Mouse (Mus musculus) Patski (cell line): ENCODE measurements around the gene Ankrd60. TPM values are rescaled to one million over a fixed set of nuclear protein-coding genes. Genes with fewer than 3 reads are reported as not detected.

Experiments used
- ATAC-seq: fragments of 100-300 bp; one replicate; pipeline ENCODE4 v1.8.0; 2021
- CTCF ChIA-PET: fragments of 350-600 bp; sonication (Branson Sonifier 250); formaldehyde crosslinking; loops from one replicate; lab custom pipeline; 2022; ENCODE audit warnings: inconsistent platforms; lab: Charles Lee
- POLR2A ChIA-PET: fragments of 350-600 bp; sonication (Branson Sonifier 250); formaldehyde crosslinking; loops from one replicate; lab custom pipeline; 2022; ENCODE audit warnings: antibody characterized with exemption, inconsistent platforms; lab: Charles Lee
- DNase-seq: peaks from one replicate; pipeline ENCODE4 v3.0.0-alpha.2; 2011; ENCODE audit warnings: low read depth, low spot score
- H3K27me3 ChIP-seq: fragments of 371-371 bp; one replicate; pipeline ENCODE4 v1.5.1; 2021
- CTCF ChIP-seq: fragments of 100-300 bp; IDR thresholded peaks from one replicate; pipeline ENCODE4 v1.5.1; 2021
- in situ Hi-C: fragments of 300-500 bp; cut with MboI; formaldehyde crosslinking; loops from 3 replicates; pipeline ENCODE4 v1.11.1; 2018; ENCODE audit warnings: low pct_unique_long_range_greater_than_20kb, mixed read lengths
- polyA plus RNA-seq: library from polyadenylated mRNA; unstranded; gene quantifications from one replicate; pipeline ENCODE4 v1.2.3, GENCODE M21; 2021

Ankrd60 gene
- polyA plus RNA-seq, result not detected

DNA sequence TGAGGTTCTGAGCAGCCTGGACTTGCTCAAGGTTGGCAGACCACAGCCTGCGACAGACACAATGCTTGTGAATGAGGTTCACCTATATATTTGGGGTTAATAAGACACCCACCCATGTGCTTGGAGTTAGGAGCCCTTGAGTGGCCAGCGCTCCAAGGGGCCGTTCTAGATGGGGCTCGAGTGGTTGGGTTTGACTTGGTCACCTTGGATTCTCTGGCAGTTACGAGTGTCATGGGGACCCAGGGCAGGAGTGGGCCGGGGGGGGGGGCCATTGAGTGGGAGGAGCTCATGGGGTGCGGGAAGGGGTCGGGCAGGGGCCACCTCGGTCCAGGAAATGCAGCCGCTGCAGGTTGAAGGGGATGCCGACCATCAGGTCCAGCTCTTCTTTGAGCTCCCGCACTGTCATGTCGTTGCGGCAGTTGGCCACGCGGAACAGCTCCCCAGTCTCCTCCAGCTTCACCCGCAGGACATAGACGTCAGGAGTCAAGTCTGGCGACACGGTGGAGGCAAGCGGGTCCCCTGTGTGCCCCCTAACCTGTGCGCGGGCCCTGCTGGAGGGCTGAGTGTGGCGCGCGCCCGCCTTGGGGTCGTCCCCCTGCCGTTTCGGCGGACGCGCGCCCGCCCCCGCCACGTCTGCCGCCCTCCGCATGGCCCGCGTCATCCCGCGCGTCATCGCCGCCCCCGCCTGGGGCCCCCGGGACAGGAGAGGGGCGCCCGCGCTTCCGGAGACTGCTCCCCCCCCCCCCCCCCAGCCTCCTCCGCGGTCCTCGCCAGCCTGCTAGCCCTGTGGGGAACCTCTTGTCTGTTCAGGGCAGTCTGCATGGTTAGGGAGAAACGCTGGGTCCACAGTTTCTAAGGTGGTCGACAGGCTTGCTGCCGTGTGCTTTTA is at the start of gene Ankrd60:
Ankrd60 (minus strand) TSS at position 697 of the 889 bp plus-strand sequence.
- peak; percentile 15 for ATAC-seq
- TF ChIP-seq CTCF, result no peak
- ChIA-PET CTCF (interaction anchor here (1.0 kb wide), 1 partner anchor 15 kb away, joined by 3 read pairs; no protein-coding TSS in a partner anchor), POLR2A (no interaction called here)
- peaks cover 4% of the 10 kb centered on the region for H3K27me3 ChIP-seq
- DNase-seq, result no peak
- in situ Hi-C loops, result loop anchor here (25.0 kb wide), 1 partner anchor 1084 kb away; no protein-coding TSS in a partner anchor

DNA sequence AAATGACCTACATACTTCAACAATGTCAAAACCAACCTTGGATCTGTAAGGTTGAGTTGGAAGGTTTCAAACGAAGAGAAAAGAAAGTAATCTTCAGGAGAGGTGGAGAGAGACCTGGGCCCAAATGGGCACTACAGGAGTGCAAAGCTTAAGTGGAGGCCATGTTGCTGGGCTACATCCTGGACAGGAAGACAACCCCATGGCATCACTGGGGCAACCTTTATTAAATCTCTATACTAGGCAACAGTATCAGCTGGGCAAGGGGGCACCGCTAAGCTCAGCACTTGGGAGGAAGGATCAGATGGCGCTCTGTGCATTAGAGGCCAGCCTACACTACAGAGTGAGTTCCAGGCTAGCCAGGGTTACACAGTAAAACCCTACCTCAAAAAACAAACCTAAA is 47.6 kb upstream of the Ankrd60 start:
- in situ Hi-C loops, result no loop called here
- DNase-seq, result no peak
- ATAC-seq, result no peak
- POLR2A ChIA-PET, result no interaction called here
- CTCF ChIA-PET, result no interaction called here
- H3K27me3 ChIP-seq, result no peaks in the 10 kb centered on the region
- no peak for TF ChIP-seq CTCF

DNA sequence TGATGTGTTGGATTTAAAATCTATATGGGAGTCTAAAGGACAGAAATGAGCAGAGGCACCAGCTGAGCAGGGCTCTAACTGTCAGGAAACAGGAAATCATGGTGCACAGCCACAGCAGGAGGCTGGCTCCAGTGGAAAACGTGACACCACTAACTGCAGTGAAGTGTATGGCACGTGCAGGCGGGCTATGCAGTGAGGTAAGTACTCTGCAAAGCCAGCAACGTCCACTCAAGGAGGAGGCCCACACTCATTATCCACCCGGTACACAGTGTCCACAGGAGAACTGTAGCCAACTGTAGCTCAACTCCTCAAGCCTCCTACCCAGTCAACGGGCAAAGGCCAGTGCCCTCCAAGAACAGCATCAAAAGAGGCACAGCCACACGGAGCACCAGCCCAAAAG is 46.5 kb upstream of the Ankrd60 start:
- ChIA-PET POLR2A (no interaction called here), CTCF (no interaction called here)
- DNase-seq (no peak), ATAC-seq (no peak)
- no peaks in the 10 kb centered on the region for H3K27me3 ChIP-seq
- in situ Hi-C loops, result no loop called here
- no peak for TF ChIP-seq CTCF

DNA sequence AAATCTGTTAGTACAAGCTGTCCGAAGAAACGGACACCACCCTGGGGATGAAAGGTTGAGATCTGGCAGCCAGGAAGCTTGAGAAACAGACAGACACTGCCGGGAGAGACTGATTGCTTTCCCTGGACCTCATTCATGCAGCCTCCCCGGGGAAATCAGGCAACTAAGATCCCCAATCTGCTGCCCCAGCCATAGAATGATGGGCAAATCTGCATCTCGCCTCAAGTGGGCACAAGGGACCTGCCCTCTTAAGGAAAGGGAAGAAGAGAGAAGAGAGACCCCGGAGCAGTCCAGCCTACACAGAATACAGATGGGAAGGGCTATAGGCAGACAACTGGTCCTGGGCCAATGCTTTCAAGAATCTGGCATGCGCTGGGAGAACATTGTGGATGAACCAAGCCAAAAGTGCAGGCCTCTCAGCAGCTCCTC is 44.0 kb upstream of the Ankrd60 start:
- no peak for DNase-seq
- ATAC-seq, result no peak

DNA sequence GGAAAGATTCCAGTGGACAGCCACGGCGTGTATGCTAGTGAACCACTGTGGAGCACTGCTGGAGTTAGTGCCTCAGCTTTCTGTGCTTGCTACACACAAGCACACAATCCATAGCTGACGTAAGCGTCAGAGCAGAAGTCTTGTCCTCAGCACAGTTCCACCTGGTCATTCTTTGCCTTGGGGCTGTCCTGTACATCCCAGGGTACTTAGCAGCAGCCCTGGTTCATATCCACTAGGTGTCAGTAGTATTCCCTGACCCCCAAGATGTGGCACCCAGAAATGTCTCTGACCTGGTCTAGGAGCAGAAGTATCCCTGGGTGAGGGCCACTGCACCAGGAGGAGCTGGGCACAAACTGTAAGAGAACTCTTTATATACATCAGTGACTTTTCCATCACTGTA is 42.5 kb upstream of the Ankrd60 start:
- in situ Hi-C loops, result no loop called here
- no peak for DNase-seq
- ATAC-seq, result no peak
- no peaks in the 10 kb centered on the region for H3K27me3 ChIP-seq
- ChIA-PET POLR2A (interaction anchor here (0.6 kb wide), 1 partner anchor 45 kb away, joined by 3 read pairs; no protein-coding TSS in a partner anchor), CTCF (interaction anchor here (0.7 to 1.3 kb wide), 2 partner anchors 17 to 325 kb away, joined by 3 to 5 read pairs; no protein-coding TSS in a partner anchor)
- no peak for TF ChIP-seq CTCF

More for the DNA sequence above, 44.0 kb upstream of the Ankrd60 start:
- in situ Hi-C loops, result no loop called here
- CTCF ChIA-PET, result no interaction called here
- POLR2A ChIA-PET, result no interaction called here
- H3K27me3 ChIP-seq, result no peaks in the 10 kb centered on the region
- TF ChIP-seq CTCF, result no peak

DNA sequence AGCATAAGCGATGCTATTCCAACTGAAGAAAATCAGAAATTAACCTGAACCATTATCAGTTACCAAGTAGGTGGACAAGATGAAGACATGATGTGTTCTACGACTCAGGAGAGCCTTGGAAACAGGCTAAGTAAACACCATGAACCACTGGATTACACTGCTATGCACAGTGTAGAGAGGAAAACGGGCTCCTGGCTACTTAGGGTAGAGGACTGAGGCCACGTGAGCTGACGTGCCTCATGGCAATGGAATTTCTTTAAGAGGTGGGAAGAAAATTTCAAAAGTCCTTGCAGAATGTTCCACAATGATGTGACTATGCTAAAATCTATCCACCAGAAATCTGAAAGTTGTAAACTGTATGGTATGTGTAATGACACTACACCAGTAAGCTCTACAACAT is 41.0 kb upstream of the Ankrd60 start:
- POLR2A ChIA-PET, result no interaction called here
- no peaks in the 10 kb centered on the region for H3K27me3 ChIP-seq
- CTCF ChIA-PET, result no interaction called here
- no peak for DNase-seq
- no peak for TF ChIP-seq CTCF
- in situ Hi-C loops, result no loop called here
- ATAC-seq, result no peak

DNA sequence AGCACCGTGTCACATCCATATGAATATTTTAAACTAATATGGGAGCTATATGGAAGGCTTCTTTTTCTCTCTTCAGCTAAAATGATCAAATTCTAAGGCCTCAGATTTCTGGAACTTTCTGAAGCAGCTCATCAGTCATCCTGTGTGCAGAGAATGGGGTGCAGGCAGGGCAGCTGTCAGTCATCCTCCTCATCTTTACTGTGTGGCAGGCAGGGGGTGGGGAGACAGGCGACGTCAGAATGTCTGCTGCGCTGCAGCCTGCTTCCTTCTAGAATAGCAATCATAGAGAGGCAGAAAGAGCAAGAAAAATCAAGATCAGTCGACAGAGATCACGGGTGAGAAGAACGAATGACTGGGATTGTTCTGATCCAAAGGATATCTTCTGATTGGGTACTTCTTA is 38.0 kb upstream of the Ankrd60 start:
- no peaks in the 10 kb centered on the region for H3K27me3 ChIP-seq
- ChIA-PET POLR2A (interaction anchor here (0.6 kb wide), 1 partner anchor 20 kb away, joined by 3 read pairs; no protein-coding TSS in a partner anchor), CTCF (no interaction called here)
- TF ChIP-seq CTCF, result no peak
- ATAC-seq (no peak), DNase-seq (no peak)
- in situ Hi-C loops, result no loop called here

DNA sequence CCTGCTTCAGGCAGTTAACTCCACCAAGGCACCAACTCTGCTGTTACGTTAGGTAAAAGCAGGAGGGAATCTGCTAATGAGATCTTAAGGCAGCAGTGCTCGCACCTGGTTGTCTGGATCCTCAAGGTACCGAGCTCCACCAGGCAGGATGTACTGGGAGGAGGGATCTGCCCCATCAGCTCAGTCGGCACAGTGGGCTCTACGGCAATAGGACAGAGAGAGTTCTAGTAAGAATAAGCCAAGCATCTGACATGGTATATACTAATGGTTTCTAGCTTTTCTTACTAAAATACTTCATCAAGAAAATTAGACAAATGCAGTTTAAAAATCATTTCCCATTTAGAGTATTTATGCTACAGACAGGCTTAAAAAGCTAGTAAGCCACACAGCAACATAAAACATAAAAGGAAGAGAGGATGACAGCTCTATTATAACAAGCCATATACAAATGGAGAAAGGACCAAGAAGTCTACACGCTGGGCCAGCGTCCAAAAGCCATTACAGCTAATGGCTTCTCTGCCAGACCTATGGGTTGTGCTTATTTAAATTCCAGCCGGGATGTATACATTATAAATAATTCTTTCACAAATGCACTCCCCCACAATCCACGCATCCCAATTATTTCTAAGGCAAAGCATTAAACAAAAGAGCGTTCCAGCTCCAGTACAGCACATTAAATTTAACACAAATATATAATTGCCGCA is 37.4 kb upstream of the Ankrd60 start:
- in situ Hi-C loops, result no loop called here
- POLR2A ChIA-PET, result no interaction called here
- CTCF ChIA-PET, result interaction anchor here (1.6 kb wide), 1 partner anchor 19 kb away, joined by 3 read pairs; no protein-coding TSS in a partner anchor
- no peaks in the 10 kb centered on the region for H3K27me3 ChIP-seq
- TF ChIP-seq CTCF, result no peak
- DNase-seq (no peak), ATAC-seq (no peak)

DNA sequence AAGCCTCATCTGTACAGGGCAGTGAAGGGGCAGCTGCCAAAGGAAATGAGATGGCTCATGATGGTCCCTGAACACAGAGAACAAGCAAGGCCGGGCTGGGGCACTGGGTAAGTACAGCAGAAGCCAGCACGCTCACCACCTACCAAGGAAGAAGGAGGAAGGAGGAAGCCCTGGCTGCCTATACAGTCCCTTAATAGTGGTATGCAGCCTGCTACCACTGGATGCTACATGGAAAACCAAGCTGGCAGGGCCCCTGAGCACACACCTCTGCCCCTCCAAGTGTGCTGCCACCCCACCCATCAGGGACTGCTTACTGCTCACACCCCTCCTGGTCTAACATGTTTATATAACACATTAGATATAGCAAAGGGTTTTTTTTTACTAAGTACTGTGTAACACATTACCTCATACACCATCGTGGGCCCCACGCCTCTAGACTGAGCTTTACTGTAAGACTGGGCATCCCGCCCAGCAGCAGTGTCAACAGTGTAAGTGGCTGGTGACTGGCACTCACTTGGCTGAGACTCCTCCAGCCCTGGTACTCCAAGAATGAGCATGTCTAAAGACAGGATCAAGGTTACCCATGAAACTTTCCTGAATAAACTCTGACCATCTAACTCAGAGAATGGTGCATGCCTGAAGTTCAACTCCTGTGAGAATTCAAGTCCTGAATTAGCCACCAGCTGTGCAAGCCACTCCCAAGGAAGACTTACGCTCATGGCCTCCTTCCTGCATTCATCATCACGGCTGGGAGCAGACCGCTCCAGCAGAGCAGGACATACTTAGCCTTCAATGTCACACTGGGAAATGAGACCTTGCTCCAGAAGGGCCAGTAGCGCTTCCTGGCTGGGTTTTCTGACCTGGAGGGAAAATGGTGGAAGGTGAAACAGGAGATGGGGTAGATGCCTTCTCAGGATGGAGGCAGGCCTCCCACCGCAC is 30.1 kb upstream of the Ankrd60 start:
- ChIA-PET POLR2A (no interaction called here), CTCF (interaction anchor here (5.0 kb wide), 1 partner anchor 13 kb away, joined by 13 read pairs; no protein-coding TSS in a partner anchor)
- DNase-seq, result no peak
- in situ Hi-C loops, result no loop called here
- H3K27me3 ChIP-seq, result no peaks in the 10 kb centered on the region
- ATAC-seq, result no peak
- TF ChIP-seq CTCF, result no peak

DNA sequence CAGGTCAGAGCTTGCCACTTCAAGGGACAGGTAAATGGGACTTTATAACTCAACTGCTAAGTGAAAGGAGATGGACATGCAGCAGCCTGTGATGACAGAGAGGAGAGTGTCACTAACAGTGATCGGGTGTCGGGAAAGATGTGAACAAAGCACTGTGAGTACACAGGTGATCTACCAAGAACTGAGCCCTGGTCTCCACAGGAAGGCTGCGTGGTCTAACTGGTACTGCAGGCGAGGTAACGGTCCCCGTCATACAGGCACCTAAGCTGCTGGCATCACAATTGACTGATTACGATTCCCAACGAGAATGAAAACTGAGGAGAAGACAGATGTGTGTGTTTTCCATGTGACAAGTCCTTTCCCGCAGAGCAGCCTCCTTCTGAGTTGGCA is 28.2 kb upstream of the Ankrd60 start:
- no peak for DNase-seq
- no peak for TF ChIP-seq CTCF
- ChIA-PET CTCF (interaction anchor here (5.0 kb wide), 1 partner anchor 11 kb away, joined by 13 read pairs; no protein-coding TSS in a partner anchor), POLR2A (no interaction called here)
- in situ Hi-C loops, result no loop called here
- H3K27me3 ChIP-seq, result no peaks in the 10 kb centered on the region
- no peak for ATAC-seq
